Mouse (Mus musculus): ENCODE measurements around the gene Mettl25.

- no peak for TF ChIP-seq POLR2A (IDR thresholded peaks at IDR 0.05; ENCODE audit: control insufficient read depth, extremely low read depth, insufficient read depth, low read length, poor library complexity)
- no peak for TF ChIP-seq CTCF (IDR thresholded peaks at IDR 0.05; ENCODE audit: borderline replicate concordance, control insufficient read depth, extremely low read depth, insufficient read depth, low read length, poor library complexity)
Measured at GRCm38 (mm10) chr10:105806259-105807010, 34.7 kb downstream of the Mettl25 start.
